Mouse (Mus musculus): ENCODE measurements at regions not wholly inside any gene's neighbourhood (a gene's known extent, or its start where the extent isn't known, plus 50 kb on each side); places are given as distances from the start of the nearest gene placed in this dataset.
A peak's percentile ranks its signal among the peaks of the same experiment; 100 is the strongest.
"Not testable (repeated sequence)": the region's sequence is repeated elsewhere in the genome, so short reads cannot be mapped to it uniquely, and the experiment has no call there.

DNA sequence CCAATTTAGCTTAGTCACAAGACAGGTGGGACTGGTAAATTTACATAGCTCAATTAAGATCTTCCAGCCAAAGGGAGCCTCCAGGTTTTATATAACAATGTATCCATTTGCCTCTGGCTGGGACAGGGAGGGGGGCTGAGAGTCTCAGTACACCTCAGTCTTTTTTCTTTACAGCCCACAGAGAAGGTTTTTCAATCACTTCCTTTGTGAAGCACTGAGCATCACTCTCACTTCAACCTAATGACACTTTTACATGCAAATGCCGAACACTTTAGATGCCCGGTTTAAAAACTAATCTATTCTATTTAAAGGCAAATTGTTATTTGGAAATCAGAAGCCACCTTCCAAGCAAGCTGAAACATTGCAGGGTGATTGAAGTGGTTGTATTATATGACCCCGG lies 96.8 kb upstream of the Mdm1 start:
- H3K4me1 ChIP-seq: 0 out of 2 replicates have a peak, but pooled peaks cover 5% of the 10 kb centered on the region
- H3K9me3 ChIP-seq (replicated peaks): 0 out of 2 replicates have a peak, but pooled peaks cover 4% of the 10 kb centered on the region
- no peak overlapping the region for H3K9ac ChIP-seq
- no peak overlapping the region for H3K27ac ChIP-seq
- H3K4me3 ChIP-seq: no peak overlapping the region
- H3K27me3 ChIP-seq: no peaks in the 10 kb centered on the region
- H3K4me2 ChIP-seq (replicated peaks): no peak overlapping the region
- no peaks in the 10 kb centered on the region for H3K36me3 ChIP-seq
- 31% methylated on average over 3 of the region's 3 CpGs for WGBS
- ATAC-seq (ENCODE audit: low FRiP score): no peak

GRCm38 (mm10) chr10:118045427-118045826 lies 96.2 kb upstream of the Mdm1 start:
- H3K27ac ChIP-seq: no peak overlapping the region
- 0 out of 2 replicates have a peak, but pooled peaks cover 5% of the 10 kb centered on the region for H3K4me1 ChIP-seq
- H3K9ac ChIP-seq: no peak overlapping the region
- no peaks in the 10 kb centered on the region for H3K9me3 ChIP-seq (replicated peaks)
- no peak for ATAC-seq (ENCODE audit: low FRiP score)
- H3K36me3 ChIP-seq: no peaks in the 10 kb centered on the region
- no peak overlapping the region for H3K4me3 ChIP-seq
- H3K4me2 ChIP-seq (replicated peaks): no peak overlapping the region
- 82% methylated on average over 2 of the region's 2 CpGs for WGBS
- no peaks in the 10 kb centered on the region for H3K27me3 ChIP-seq

GRCm38 (mm10) chr10:118046328-118046727 lies 95.3 kb upstream of the Mdm1 start:
- 80% methylated on average over 4 of the region's 4 CpGs for WGBS
- Histone ChIP-seq H3K9me3 (replicated peaks) (no peaks in the 10 kb centered on the region), H3K27me3 (no peaks in the 10 kb centered on the region), H3K27ac (no peak overlapping the region), H3K4me2 (replicated peaks) (no peak overlapping the region), H3K9ac (no peak overlapping the region), H3K4me3 (no peak overlapping the region), H3K4me1 (0 out of 2 replicates have a peak, but pooled peaks cover 5% of the 10 kb centered on the region), H3K36me3 (no peaks in the 10 kb centered on the region)
- ATAC-seq (ENCODE audit: low FRiP score): no peak

DNA sequence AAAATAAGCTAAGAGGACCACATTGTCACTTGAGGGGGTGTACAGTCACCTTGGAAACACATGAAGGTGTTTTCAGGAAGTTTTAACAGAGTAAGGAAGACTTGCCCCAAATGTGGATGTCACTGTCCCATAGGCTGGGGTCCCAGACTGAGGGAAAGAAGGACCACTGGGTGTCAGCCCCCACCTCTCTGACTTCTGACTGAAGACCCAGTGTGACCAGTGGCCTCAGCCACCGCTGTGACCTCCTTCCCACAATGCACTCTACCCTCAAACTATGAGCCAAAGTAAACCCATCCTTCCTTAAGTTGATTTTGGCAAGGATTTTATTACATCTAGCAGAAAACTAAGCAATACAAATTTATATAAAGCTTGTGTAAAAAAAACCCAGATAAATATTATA lies 94.8 kb upstream of the Mdm1 start:
- no peaks in the 10 kb centered on the region for H3K9me3 ChIP-seq (replicated peaks)
- no peaks in the 10 kb centered on the region for H3K27me3 ChIP-seq
- no peak overlapping the region for H3K9ac ChIP-seq
- H3K4me3 ChIP-seq: no peak overlapping the region
- WGBS: 97% methylated on average over 1 of the region's 1 CpGs
- ATAC-seq (ENCODE audit: low FRiP score): no peak
- H3K27ac ChIP-seq: no peak overlapping the region
- no peak overlapping the region for H3K4me2 ChIP-seq (replicated peaks)
- H3K36me3 ChIP-seq: no peaks in the 10 kb centered on the region
- 0 out of 2 replicates have a peak, but pooled peaks cover 5% of the 10 kb centered on the region for H3K4me1 ChIP-seq

DNA sequence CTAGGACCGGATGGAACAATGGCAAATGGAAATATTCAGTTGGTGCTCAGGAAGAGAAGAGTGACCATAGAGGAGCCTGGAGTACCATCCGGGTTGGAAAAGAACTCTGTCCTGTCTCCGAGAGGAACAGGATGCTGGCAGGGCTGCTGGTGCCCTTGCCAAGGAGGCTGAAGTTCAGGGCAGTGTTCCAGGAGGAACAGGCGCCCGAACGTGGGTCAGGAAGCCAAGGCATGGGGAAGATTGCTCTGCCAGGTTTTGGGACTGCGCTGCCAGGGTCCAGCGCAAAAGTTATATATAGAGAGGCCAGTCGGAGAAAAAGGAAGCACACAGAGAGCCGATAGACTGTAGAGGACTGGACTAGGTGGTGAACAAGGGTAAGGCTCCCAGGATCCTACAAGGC lies 92.3 kb upstream of the Mdm1 start:
- Histone ChIP-seq H3K4me3 (no peak overlapping the region), H3K36me3 (no peaks in the 10 kb centered on the region), H3K9ac (no peak overlapping the region), H3K4me2 (replicated peaks) (no peak overlapping the region), H3K9me3 (replicated peaks) (0 out of 2 replicates have a peak, but pooled peaks cover 4% of the 10 kb centered on the region), H3K27ac (no peak overlapping the region), H3K27me3 (no peaks in the 10 kb centered on the region), H3K4me1 (0 out of 2 replicates have a peak, but pooled peaks cover 5% of the 10 kb centered on the region)
- 93% methylated on average over 10 of the region's 10 CpGs for WGBS
- no peak for ATAC-seq (ENCODE audit: low FRiP score)

DNA sequence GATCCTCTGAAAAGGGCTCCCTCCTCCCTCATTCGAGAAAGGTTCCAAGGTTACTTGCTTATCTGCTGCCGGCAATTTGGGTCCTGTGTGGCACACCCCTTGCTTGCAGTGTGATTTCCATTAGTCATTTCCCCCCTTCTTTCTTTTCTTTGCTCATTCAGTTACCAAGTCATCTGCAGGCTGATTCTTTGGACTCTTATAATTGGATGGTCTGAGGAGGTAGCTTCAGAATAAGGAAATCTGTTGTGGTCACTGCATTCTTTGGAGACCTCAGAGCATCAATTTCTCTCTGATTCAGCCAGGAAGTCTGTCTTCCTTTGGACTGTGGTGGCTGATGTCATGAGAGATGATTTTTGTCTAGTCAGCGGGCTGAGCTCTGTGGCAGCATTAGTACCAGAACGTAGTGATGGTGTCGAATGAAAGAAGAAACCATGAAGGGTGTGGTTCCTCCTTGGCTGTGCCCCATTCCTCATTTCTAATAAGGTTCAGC lies 91.4 kb upstream of the Mdm1 start:
- H3K9ac ChIP-seq: no peak overlapping the region
- no peaks in the 10 kb centered on the region for H3K27me3 ChIP-seq
- H3K9me3 ChIP-seq (replicated peaks): 0 out of 2 replicates have a peak, but pooled peaks cover 4% of the 10 kb centered on the region
- no peaks in the 10 kb centered on the region for H3K4me1 ChIP-seq
- WGBS: 86% methylated on average over 5 of the region's 5 CpGs
- no peak overlapping the region for H3K4me3 ChIP-seq
- H3K36me3 ChIP-seq: no peaks in the 10 kb centered on the region
- ATAC-seq (ENCODE audit: low FRiP score): no peak
- H3K4me2 ChIP-seq (replicated peaks): no peak overlapping the region
- no peak overlapping the region for H3K27ac ChIP-seq

DNA sequence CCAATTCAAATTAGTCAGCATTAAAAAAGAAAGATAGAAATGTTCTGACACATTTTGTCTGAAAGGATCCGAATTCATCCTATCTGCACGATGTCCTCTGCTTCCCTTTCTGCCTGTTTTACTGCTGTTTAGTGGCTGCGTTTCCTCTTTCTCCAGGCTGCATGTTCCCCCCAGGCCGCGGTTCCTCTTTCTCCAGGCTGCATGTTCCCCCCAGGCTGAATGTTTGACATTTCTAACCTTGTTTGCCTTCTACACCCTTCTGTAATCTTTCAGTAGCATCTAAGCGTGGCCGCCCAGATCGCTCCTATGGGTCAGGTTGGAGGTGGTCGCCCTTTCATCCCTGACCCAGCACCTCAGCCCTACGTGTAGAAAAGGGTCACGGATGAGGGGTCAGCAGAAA lies 89.6 kb upstream of the Mdm1 start:
- no peaks in the 10 kb centered on the region for H3K27me3 ChIP-seq
- H3K27ac ChIP-seq: no peak overlapping the region
- no peak overlapping the region for H3K4me3 ChIP-seq
- no peak overlapping the region for H3K9ac ChIP-seq
- 0 out of 2 replicates have a peak, but pooled peaks cover 4% of the 10 kb centered on the region for H3K9me3 ChIP-seq (replicated peaks)
- no peaks in the 10 kb centered on the region; the same call in 1 of the 2 replicates for H3K4me1 ChIP-seq
- WGBS: 83% methylated on average over 11 of the region's 11 CpGs
- no peaks in the 10 kb centered on the region for H3K36me3 ChIP-seq
- no peak overlapping the region for H3K4me2 ChIP-seq (replicated peaks)
- no peak for ATAC-seq (ENCODE audit: low FRiP score)

- no peaks in the 10 kb centered on the region for H3K36me3 ChIP-seq
- no peak overlapping the region for H3K27ac ChIP-seq
- no peak overlapping the region for H3K4me2 ChIP-seq (replicated peaks)
- H3K27me3 ChIP-seq: no peaks in the 10 kb centered on the region
- no peak overlapping the region for H3K4me3 ChIP-seq
- WGBS: 85% methylated on average over 12 of the region's 12 CpGs
- no peak overlapping the region for H3K9ac ChIP-seq
- no peak for ATAC-seq (ENCODE audit: low FRiP score)
- H3K4me1 ChIP-seq: no peaks in the 10 kb centered on the region; the same call in 1 of the 2 replicates
- 0 out of 2 replicates have a peak, but pooled peaks cover 4% of the 10 kb centered on the region for H3K9me3 ChIP-seq (replicated peaks)
These were observed 89.1 kb upstream of the Mdm1 start for GRCm38 (mm10) chr10:118052477-118052876.

- Histone ChIP-seq H3K4me2 (replicated peaks) (no peak overlapping the region), H3K36me3 (no peaks in the 10 kb centered on the region), H3K4me1 (no peaks in the 10 kb centered on the region; the same call in 1 of the 2 replicates), H3K27me3 (no peaks in the 10 kb centered on the region), H3K4me3 (no peak overlapping the region), H3K27ac (no peak overlapping the region), H3K9ac (no peak overlapping the region), H3K9me3 (replicated peaks) (0 out of 2 replicates have a peak, but pooled peaks cover 4% of the 10 kb centered on the region)
- WGBS: 92% methylated on average over 5 of the region's 5 CpGs
- ATAC-seq (ENCODE audit: low FRiP score): no peak
These were observed 88.6 kb upstream of the Mdm1 start for GRCm38 (mm10) chr10:118053037-118053436.

GRCm38 (mm10) chr10:118056789-118057271 lies 84.8 kb upstream of the Mdm1 start:
- no peaks in the 10 kb centered on the region for H3K27me3 ChIP-seq
- H3K27ac ChIP-seq: peak overlapping the region; percentile 45; the same call in 1 of the 2 replicates
- 0 out of 2 replicates have a peak, but pooled peaks have one; percentile 32 for ATAC-seq (ENCODE audit: low FRiP score)
- H3K9me3 ChIP-seq (replicated peaks): 0 out of 2 replicates have a peak, but pooled peaks cover 4% of the 10 kb centered on the region
- WGBS: 50% methylated on average over 9 of the region's 9 CpGs
- no peaks in the 10 kb centered on the region; the same call in 1 of the 2 replicates for H3K4me1 ChIP-seq
- H3K4me2 ChIP-seq (replicated peaks): no peak overlapping the region; the same call in 1 of the 2 replicates
- no peaks in the 10 kb centered on the region for H3K36me3 ChIP-seq
- H3K9ac ChIP-seq: no peak overlapping the region
- H3K4me3 ChIP-seq: no peak overlapping the region

GRCm38 (mm10) chr10:118057516-118057915 lies 84.1 kb upstream of the Mdm1 start:
- H3K9me3 ChIP-seq (replicated peaks): 0 out of 2 replicates have a peak, but pooled peaks cover 4% of the 10 kb centered on the region
- H3K9ac ChIP-seq: no peak overlapping the region
- H3K27ac ChIP-seq: no peak overlapping the region
- no peak for ATAC-seq (ENCODE audit: low FRiP score)
- no peaks in the 10 kb centered on the region for H3K27me3 ChIP-seq
- no peaks in the 10 kb centered on the region for H3K36me3 ChIP-seq
- H3K4me1 ChIP-seq: no peaks in the 10 kb centered on the region; the same call in 1 of the 2 replicates
- WGBS: 78% methylated on average over 3 of the region's 3 CpGs
- no peak overlapping the region for H3K4me2 ChIP-seq (replicated peaks)
- no peak overlapping the region for H3K4me3 ChIP-seq

GRCm38 (mm10) chr10:118064816-118065216 lies 76.8 kb upstream of the Mdm1 start:
- H3K4me1 ChIP-seq: no peaks in the 10 kb centered on the region
- no peak overlapping the region for H3K27ac ChIP-seq
- H3K4me2 ChIP-seq (replicated peaks): no peak overlapping the region
- no peak for ATAC-seq (ENCODE audit: low FRiP score)
- no peaks in the 10 kb centered on the region for H3K27me3 ChIP-seq
- no peaks in the 10 kb centered on the region for H3K36me3 ChIP-seq
- H3K4me3 ChIP-seq: no peak overlapping the region
- 66% methylated on average over 7 of the region's 7 CpGs for WGBS
- no peak overlapping the region for H3K9ac ChIP-seq
- H3K9me3 ChIP-seq (replicated peaks): no peaks in the 10 kb centered on the region

- not testable (repeated sequence) for H3K36me3 ChIP-seq; ATAC-seq (ENCODE audit: low FRiP score); H3K9me3 ChIP-seq (replicated peaks); H3K4me1 ChIP-seq; H3K27me3 ChIP-seq; H3K4me2 ChIP-seq (replicated peaks); H3K27ac ChIP-seq; H3K9ac ChIP-seq; H3K4me3 ChIP-seq
- 95% methylated on average over 9 of the region's 11 CpGs for WGBS
These were observed 65.3 kb upstream of the Mdm1 start for GRCm38 (mm10) chr10:118076341-118076740.
